Mouse (Mus musculus): ENCODE data around the gene Plekha6.
A peak's percentile ranks its signal among the peaks of the same experiment; 100 is the strongest.

Plekha6 gene

GRCm38 (mm10) chr1:133146014-133147009 lies 17.7 kb upstream of the Plekha6 start:
- peak; percentile 90 for DNase-seq

GRCm38 (mm10) chr1:133147324-133147723 lies 16.7 kb upstream of the Plekha6 start:
- no peak for DNase-seq

- no peak for DNase-seq
Observed at GRCm38 (mm10) chr1:133148122-133148521, 15.9 kb upstream of the Plekha6 start.

DNA sequence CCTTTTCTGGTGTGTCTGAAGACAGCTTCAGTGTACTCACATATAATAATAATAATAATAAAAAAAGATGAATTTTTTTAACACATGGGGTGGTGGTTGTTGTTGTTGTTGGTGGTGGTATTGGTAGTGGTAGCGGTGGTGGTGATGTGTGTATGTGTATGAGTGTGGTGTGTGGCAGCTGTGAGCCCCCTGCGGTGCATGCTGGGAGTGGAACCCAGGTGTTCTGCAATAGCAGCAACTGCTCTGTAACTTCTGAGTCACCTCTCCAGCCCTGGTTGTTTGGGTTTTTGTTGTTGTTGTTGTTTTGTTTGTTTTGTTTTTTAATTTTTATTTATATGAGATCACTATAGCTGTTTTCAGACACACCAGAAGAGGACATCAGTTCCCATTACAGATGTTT lies 13.5 kb upstream of the Plekha6 start:
- no peak for DNase-seq

GRCm38 (mm10) chr1:133152213-133152612 lies 11.8 kb upstream of the Plekha6 start:
- DNase-seq = no peak

DNA sequence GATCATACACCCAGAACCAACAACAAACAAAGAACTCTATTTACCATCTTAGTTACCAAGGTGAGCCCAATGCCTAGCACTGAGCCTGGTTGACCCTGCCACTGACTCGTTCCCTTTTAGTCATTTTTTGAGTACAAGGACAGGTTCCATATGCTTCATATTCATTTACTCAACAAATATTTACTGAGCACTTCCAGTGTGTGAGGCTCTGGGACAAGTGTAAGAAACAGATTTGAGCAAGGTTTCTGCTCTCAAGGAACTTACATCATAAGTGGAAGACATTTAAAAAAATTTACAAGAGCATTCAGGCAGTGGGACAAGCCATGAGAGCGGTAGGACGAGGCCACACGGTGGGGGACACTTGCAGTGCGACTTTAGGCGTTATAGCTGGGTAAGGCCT lies 8.7 kb upstream of the Plekha6 start:
- no peak for DNase-seq

DNA sequence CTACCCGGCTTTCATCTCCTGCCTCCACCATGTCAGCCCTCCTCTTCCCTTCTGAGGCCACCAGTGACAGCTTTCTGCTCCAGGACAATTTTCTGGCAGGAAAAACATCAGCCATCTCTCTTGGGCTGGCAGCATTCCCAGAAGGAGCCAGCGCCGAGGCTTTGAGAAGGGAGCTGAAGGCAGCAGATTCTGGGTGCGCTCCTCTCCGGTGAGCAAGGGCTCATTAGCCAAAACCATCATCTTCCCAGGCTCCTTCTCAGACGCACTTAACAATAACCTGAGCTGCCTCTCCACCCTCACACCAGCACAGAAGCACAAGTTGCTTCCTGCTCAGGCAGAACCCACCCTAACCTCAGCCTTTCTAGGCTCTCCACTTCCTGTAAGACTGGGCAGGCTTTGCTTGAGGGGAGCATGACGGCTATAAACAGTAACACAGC lies 4.9 kb upstream of the Plekha6 start:
- DNase-seq = no peak

GRCm38 (mm10) chr1:133161559-133161958 lies 2.5 kb upstream of the Plekha6 start:
- DNase-seq = no peak

DNA sequence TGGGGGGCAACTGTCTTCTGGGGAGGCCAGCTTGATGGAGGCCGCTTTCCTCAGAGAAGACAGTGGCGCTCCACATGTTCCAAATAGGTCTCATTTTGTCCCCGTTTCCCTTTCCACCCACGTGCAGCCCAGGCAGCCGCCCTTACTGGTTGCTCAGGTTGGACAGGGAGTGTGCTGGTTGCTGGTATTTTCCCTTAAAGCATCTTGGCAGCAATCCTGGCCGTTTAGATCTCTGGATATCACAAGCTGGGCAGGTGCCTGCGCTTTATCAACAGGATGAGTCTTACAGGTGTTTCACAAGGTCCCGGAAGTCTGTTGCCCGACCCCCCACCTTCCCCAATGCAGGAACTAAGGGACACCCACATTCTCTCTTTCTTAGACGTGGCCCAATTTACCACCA lies 2.0 kb upstream of the Plekha6 start:
- no peak for DNase-seq

GRCm38 (mm10) chr1:133162981-133163380 lies 1.0 kb upstream of the Plekha6 start:
- no peak for DNase-seq

DNA sequence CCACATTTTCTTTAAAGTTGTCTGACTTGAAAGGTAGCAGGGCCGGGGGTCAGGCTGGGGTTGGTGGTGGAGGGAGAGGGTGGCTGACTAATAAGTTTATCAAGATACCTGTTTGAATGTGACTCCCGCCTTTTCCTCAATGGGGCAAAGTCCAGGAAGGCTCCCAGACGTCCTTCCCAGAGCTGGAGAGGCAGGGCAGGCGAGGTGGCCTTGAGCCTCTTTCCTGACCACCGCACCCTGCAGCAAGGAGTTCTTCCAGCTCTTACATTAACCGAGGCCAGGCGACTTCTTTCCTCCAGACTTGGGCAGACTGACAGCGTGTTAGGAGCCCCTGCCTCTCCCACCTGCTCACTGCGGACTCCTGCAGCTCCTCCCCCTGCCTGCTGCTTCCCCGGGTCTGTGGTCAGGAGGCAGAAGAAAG lies 591 bp downstream of the Plekha6 start:
- no peak for DNase-seq

- DNase-seq = no peak
Observed at GRCm38 (mm10) chr1:133165111-133165510, 1.1 kb downstream of the Plekha6 start.

GRCm38 (mm10) chr1:133168318-133169060 lies 4.5 kb downstream of the Plekha6 start:
- DNase-seq = peak; percentile 90

DNA sequence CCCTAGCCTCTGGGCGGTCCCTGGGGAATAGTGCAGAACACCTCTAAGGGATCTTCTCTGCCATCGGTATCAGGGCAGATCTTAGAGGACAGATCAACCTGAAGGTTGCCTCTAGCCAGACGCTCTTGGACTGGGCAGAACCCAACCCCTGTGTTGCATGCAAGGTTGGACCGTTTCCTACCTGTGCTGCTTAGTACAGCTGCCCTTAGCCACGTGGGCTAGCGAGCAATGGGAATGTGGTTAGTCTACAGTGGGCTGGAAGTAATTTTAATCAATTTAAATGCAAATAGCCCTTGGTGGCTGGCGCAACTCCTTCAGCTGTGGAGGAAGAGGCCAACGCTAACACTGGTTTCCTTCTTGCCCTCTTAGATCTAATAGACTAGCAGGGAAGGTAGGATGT lies 6.2 kb downstream of the Plekha6 start:
- DNase-seq = no peak

- DNase-seq = no peak
Observed at GRCm38 (mm10) chr1:133171357-133171756, 7.3 kb downstream of the Plekha6 start.

DNA sequence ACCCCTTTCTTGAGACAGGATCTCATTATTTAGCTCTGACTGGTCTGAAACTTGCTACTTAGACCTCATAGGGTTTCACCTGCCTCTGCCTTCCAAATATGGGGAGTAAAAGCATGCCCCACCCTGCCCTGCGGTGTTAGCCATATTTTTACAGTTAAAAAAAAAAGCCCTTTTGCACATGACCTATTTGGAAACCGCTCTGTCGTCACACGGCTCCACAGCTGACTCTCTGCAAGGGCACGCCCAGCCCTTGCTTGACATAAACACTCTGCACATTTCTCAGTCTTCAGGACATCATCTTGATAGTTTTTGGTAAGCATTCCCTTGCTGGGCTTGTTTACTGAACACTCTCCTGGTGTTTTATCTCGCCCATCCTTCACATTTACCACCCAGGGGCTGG lies 11.1 kb downstream of the Plekha6 start:
- DNase-seq = no peak

DNA sequence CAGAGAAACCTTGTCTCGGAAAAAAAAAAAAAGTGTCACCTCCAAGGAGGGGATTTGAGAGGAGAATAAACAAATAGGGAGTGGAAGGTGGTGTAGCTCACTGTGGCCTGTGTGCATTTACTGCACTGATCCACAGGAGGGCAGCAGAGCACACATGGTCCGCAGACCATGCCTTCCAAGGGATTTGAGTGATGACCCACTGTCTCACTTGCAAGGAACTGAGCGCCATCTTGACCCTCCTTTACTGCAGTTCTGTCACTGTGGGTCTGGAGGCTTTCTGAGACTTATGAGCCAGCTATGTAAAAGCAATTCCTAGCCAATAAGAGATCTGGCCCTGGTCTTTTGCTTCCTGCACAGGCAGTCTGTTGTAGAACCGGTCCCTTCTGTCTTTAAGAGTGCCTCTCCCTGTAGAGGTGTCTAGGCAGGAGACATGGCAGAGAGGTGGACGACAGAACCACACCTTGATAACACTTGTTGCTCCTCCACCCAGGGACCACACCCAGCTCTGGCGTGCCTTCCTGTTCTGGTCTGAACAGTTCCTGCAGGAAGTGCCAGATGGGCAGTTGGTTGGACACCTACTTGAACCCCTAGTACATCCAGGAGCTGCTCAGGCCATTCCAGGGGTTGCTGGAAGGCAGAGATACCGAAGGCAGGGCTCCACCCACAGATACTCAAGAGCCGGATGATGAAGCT lies 13.6 kb downstream of the Plekha6 start:
- DNase-seq = peak; percentile 93

DNA sequence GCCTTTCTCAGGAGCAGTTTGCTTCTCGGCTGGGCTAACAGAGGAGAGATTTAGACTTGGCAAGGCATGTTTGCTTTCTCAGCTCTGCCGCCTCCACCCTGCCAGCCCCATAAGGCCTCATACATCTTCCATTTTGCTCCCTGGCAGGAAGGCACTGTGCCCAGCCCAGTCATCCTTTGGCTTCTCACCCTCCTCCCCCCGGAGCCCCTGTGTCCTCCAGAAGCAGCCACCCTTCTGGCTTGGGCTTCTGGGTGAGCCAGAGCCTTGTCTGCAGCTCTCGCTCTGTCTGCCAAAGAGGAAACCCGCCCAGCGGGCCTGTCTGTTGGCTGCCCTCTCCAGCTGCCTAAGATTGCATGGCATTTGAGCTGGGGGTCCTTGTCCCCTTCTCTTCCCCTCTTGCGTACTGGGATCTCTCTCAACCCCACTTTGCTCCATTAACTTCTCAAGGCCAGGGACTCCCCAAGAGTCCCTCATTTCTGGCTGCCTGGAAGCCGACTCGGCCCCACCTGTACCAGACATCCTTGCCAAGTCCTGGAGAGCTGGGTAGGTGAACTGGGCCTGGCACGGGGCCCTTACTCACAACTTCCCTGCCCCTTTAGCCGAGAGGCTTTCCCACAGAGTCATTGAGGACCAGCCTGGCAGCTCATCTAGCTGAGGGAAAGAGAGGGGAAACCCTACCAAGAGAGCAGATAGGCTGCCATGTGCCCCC lies 14.9 kb downstream of the Plekha6 start:
- peak; percentile 96 for DNase-seq

DNA sequence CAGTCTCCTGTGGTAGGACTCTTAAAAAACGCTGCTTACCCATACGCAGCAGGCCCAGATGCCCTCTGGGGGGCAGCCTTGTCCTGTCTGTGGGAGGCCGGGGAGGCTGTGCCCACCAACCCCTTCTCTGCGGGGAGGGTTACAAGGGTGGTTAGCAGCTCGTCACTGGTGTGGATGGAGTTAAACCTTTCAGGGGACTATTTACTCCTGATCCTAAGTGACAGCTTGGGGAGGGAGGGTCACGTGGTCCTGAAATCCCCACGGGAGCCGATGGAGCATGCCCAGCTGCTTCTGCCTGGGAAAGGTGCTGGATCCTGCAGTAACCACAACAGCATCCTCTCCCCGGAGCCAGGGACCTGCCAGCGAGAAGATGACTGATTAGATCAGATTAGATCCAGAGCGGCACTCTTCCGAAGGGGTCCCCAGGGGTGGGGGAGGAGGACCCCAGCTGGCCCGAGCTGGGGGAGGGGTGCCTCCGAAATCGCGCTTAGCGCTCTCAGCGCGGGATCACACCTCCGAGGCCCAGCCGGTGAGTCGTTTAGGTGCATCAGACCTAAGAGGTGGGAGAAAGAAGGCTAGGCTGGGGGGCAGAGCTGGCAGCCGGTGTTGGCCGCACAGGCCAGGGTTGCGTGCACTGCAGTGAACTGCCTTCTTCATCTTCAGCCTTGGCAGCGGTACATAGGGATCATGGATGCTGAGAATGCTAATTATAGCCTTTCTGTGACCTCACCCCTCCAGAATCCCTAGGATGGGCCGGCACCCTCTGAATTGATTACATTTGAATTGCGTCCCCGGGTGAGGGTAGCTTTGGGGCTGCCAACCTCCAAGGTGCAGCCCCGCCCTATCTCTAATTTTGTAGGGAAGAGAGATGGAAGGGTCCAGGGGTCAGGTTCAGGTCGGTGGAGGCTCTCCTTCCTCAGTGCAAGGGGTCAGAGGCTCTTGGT lies 17.3 kb downstream of the Plekha6 start:
- peak; percentile 98 for DNase-seq

- DNase-seq = peak; percentile 96
Observed at GRCm38 (mm10) chr1:133182016-133182705, 18.2 kb downstream of the Plekha6 start.

- DNase-seq = no peak
Observed at GRCm38 (mm10) chr1:133182706-133183095, 18.7 kb downstream of the Plekha6 start.

All from heart, adult 11 months (tissue).